Mouse (Mus musculus) stomach, postnatal 0 days (tissue): Measurements from ENCODE around the gene Sh2d6. TPM values are rescaled to one million over a fixed set of nuclear protein-coding genes. Genes with fewer than 3 reads are reported as not detected.
"Not testable (repeated sequence)": the region's sequence is repeated elsewhere in the genome, so short reads cannot be mapped to it uniquely, and the experiment has no call there.

Source experiments
- ATAC-seq: fragments of 200-750 bp; cut with Nextera tagmentation; 2 replicates; pipeline ENCODE4 v1.8.0; 2017; ENCODE audit not compliant: low FRiP score, low TSS enrichment
- DNase-seq: peaks from one replicate; pipeline ENCODE4 v3.0.0-alpha.2; 2016; ENCODE audit warnings: low spot score
- H3K27ac ChIP-seq: fragments of 300-500 bp; sonication (generic); replicated peaks from 2 replicates; pipeline ENCODE4 v1.5.1; 2014; ENCODE audit warnings: mild to moderate bottlenecking, control low read depth
- H3K27me3 ChIP-seq: fragments of 300-500 bp; sonication (generic); 2 replicates; pipeline ENCODE4 v1.6.1; 2014; ENCODE audit warnings: low read length; ENCODE audit not compliant: control insufficient read depth, insufficient read depth
- H3K36me3 ChIP-seq: fragments of 300-500 bp; sonication (generic); 2 replicates; pipeline ENCODE4 v1.6.1; 2014; ENCODE audit warnings: low read length, mixed read lengths; ENCODE audit not compliant: control insufficient read depth, insufficient read depth
- H3K4me1 ChIP-seq: fragments of 300-500 bp; sonication (generic); replicated peaks from 2 replicates; pipeline ENCODE4 v1.6.1; 2014; ENCODE audit warnings: antibody characterized with exemption; ENCODE audit not compliant: control insufficient read depth, insufficient read depth
- H3K4me2 ChIP-seq: fragments of 300-500 bp; sonication (generic); replicated peaks from 2 replicates; pipeline ENCODE4 v1.6.1; 2014; ENCODE audit warnings: low read depth, mild to moderate bottlenecking, control low read depth, moderate library complexity
- H3K4me3 ChIP-seq: fragments of 300-500 bp; sonication (generic); 2 replicates; pipeline ENCODE4 v1.5.1; 2014; ENCODE audit warnings: low read depth, low read length, control low read depth
- H3K9ac ChIP-seq: fragments of 300-500 bp; sonication (generic); 2 replicates; pipeline ENCODE4 v1.6.1; 2014; ENCODE audit warnings: mild to moderate bottlenecking, low read length, control low read depth, mixed read lengths
- H3K9me3 ChIP-seq: fragments of 300-500 bp; sonication (generic); 2 replicates; pipeline ENCODE4 v1.6.1; 2016; ENCODE audit warnings: low read length; ENCODE audit not compliant: control insufficient read depth
- CTCF ChIP-seq: IDR thresholded peaks from 2 replicates; pipeline ENCODE4 v1.5.1; 2016; ENCODE audit warnings: antibody characterized with exemption, low read depth, mild to moderate bottlenecking, moderate library complexity
- EP300 ChIP-seq: optimal IDR thresholded peaks from 2 replicates; pipeline ENCODE3; 2016; ENCODE audit warnings: antibody characterized with exemption
- WGBS: fragments of 180-500 bp; shearing (Covaris S2); extraction: QIAGEN DNeasy Blood & Tissue Kit; methylation state at CpG from one replicate; pipeline ENCODE4 v1.1.7; 2014; 5-methylcytosine and 5-hydroxymethylcytosine counted together
- polyA plus RNA-seq: library from polyadenylated mRNA; unstranded; fragments of >200 nt; fragmentation: Nextera tagmentation; extraction: Ambion mirVana; gene quantifications from 2 replicates; pipeline ENCODE4 v1.2.1, GENCODE M21; 2015

The Sh2d6 gene
- polyA plus RNA-seq, 1 experiment from 2014 or later: 0.21 TPM

GRCm38 (mm10) chr6:72543265-72543850 is 21.9 kb upstream of the Sh2d6 start:
- Histone ChIP-seq H3K36me3 (no peaks in the 10 kb centered on the region), H3K27ac (no peak overlapping the region), H3K9ac (no peak overlapping the region), H3K4me1 (peaks cover 2% of the 10 kb centered on the region; the same call in 1 of the 2 replicates), H3K4me3 (no peak overlapping the region), H3K4me2 (no peak overlapping the region), H3K27me3 (no peaks in the 10 kb centered on the region), H3K9me3 (no peaks in the 10 kb centered on the region)
- DNase-seq (no peak), ATAC-seq (no peak)
- 78% methylated on average over 12 of the region's 12 CpGs for WGBS
- TF ChIP-seq EP300 (no peak), CTCF (no peak)

- Histone ChIP-seq H3K4me1 (peaks cover 5% of the 10 kb centered on the region; the same call in 1 of the 2 replicates), H3K27me3 (no peaks in the 10 kb centered on the region), H3K9me3 (no peaks in the 10 kb centered on the region), H3K4me2 (peak overlapping the region; percentile 78), H3K36me3 (no peaks in the 10 kb centered on the region), H3K4me3 (peak overlapping the region; percentile 46), H3K9ac (peak overlapping the region; percentile 55), H3K27ac (peak overlapping the region; percentile 76)
- TF ChIP-seq EP300 (no peak), CTCF (peak; percentile 44)
- peak; percentile 91 for DNase-seq
- peak; percentile 97 for ATAC-seq
- WGBS: 2% methylated on average over 16 of the region's 16 CpGs
Observed at GRCm38 (mm10) chr6:72538562-72539031, 17.1 kb upstream of the Sh2d6 start.

- DNase-seq: no peak
- Histone ChIP-seq H3K27ac (peak overlapping the region; percentile 76), H3K9me3 (no peaks in the 10 kb centered on the region), H3K27me3 (no peaks in the 10 kb centered on the region), H3K9ac (peak overlapping the region; percentile 55), H3K4me1 (peaks cover 5% of the 10 kb centered on the region; the same call in 1 of the 2 replicates), H3K4me2 (peak overlapping the region; percentile 78), H3K4me3 (peak overlapping the region; percentile 46), H3K36me3 (no peaks in the 10 kb centered on the region)
- 49% methylated on average over 10 of the region's 10 CpGs for WGBS
- ATAC-seq: no peak
- TF ChIP-seq EP300 (no peak), CTCF (no peak)
Observed at GRCm38 (mm10) chr6:72537998-72538500, 16.5 kb upstream of the Sh2d6 start.

- Histone ChIP-seq H3K27me3 (no peaks in the 10 kb centered on the region), H3K9me3 (no peaks in the 10 kb centered on the region), H3K4me3 (no peak overlapping the region), H3K9ac (no peak overlapping the region), H3K4me1 (peaks cover 5% of the 10 kb centered on the region; the same call in 1 of the 2 replicates), H3K4me2 (0 out of 2 replicates have a peak overlapping the region, but pooled peaks have one; percentile 1), H3K36me3 (no peaks in the 10 kb centered on the region), H3K27ac (0 out of 2 replicates have a peak overlapping the region, but pooled peaks have one; percentile 14)
- no peak for ATAC-seq
- TF ChIP-seq CTCF (peak; percentile 97), EP300 (no peak)
- WGBS: 3% methylated on average over 9 of the region's 9 CpGs
- peak; percentile 88 for DNase-seq
Observed at GRCm38 (mm10) chr6:72535165-72535564, 13.7 kb upstream of the Sh2d6 start.

- 41% methylated on average over 9 of the region's 9 CpGs for WGBS
- peak; percentile 30; the same call in 1 of the 2 replicates for ATAC-seq
Observed at GRCm38 (mm10) chr6:72534035-72534809, 12.7 kb upstream of the Sh2d6 start.

GRCm38 (mm10) chr6:72533555-72533954 is 12.0 kb upstream of the Sh2d6 start:
- H3K4me2 ChIP-seq, H3K27ac ChIP-seq, H3K27me3 ChIP-seq, ATAC-seq, H3K4me3 ChIP-seq, H3K9me3 ChIP-seq, H3K9ac ChIP-seq, H3K4me1 ChIP-seq, DNase-seq, H3K36me3 ChIP-seq: not testable (repeated sequence)
- 42% methylated on average over 1 of the region's 1 CpGs for WGBS

More at GRCm38 (mm10) chr6:72534035-72534809, 12.7 kb upstream of the Sh2d6 start:
- TF ChIP-seq CTCF (peak; percentile 99), EP300 (no peak)
- Histone ChIP-seq H3K36me3 (no peaks in the 10 kb centered on the region), H3K9me3 (no peaks in the 10 kb centered on the region), H3K27me3 (no peaks in the 10 kb centered on the region), H3K4me3 (no peak overlapping the region), H3K4me1 (peaks cover 5% of the 10 kb centered on the region; the same call in 1 of the 2 replicates), H3K9ac (no peak overlapping the region), H3K4me2 (no peak overlapping the region), H3K27ac (no peak overlapping the region)
- peak; percentile 58 for DNase-seq
